Mouse (Mus musculus) midbrain, embryonic 10.5 days (tissue): Measurements from ENCODE around the gene Efna2. TPM values are rescaled to one million over a fixed set of nuclear protein-coding genes. Genes with fewer than 3 reads are reported as not detected.

Experiments
- DNase-seq: peaks from one replicate; pipeline ENCODE4 v3.0.0-alpha.2; 2017; ENCODE audit warnings: low spot score
- H3K27ac ChIP-seq: fragments of 300-500 bp; sonication (generic); replicated peaks from 2 replicates; pipeline ENCODE4 v1.5.1; 2016; ENCODE audit warnings: mild to moderate bottlenecking
- H3K27me3 ChIP-seq: fragments of 300-500 bp; sonication (generic); 2 replicates; pipeline ENCODE4 v1.6.1; 2016; ENCODE audit warnings: low read depth, mild to moderate bottlenecking; ENCODE audit not compliant: poor library complexity, severe bottlenecking
- H3K36me3 ChIP-seq: fragments of 300-500 bp; sonication (generic); 2 replicates; pipeline ENCODE4 v1.6.1; 2016; ENCODE audit warnings: mild to moderate bottlenecking, moderate library complexity
- H3K4me1 ChIP-seq: fragments of 300-500 bp; sonication (generic); 2 replicates; pipeline ENCODE4 v1.6.1; 2016
- H3K4me3 ChIP-seq: fragments of 300-500 bp; sonication (generic); 2 replicates; pipeline ENCODE4 v1.5.1; 2016; ENCODE audit warnings: mild to moderate bottlenecking, moderate library complexity
- H3K9me3 ChIP-seq: fragments of 300-500 bp; sonication (generic); replicated peaks from 2 replicates; pipeline ENCODE4 v1.6.1; 2016; ENCODE audit warnings: mild to moderate bottlenecking
- WGBS: fragments of 180-500 bp; shearing (Covaris S2); methylation state at CpG from one replicate; pipeline ENCODE4 v1.1.7; 2016; 5-methylcytosine and 5-hydroxymethylcytosine counted together
- polyA plus RNA-seq: library from polyadenylated mRNA; unstranded; fragments of >200 nt; fragmentation: Nextera tagmentation; extraction: Ambion mirVana; gene quantifications from 2 replicates; pipeline ENCODE4 v1.2.1, GENCODE M21; 2016

Efna2 gene
- polyA plus RNA-seq, 1 experiment from 2014 or later: 56.6 TPM

DNA sequence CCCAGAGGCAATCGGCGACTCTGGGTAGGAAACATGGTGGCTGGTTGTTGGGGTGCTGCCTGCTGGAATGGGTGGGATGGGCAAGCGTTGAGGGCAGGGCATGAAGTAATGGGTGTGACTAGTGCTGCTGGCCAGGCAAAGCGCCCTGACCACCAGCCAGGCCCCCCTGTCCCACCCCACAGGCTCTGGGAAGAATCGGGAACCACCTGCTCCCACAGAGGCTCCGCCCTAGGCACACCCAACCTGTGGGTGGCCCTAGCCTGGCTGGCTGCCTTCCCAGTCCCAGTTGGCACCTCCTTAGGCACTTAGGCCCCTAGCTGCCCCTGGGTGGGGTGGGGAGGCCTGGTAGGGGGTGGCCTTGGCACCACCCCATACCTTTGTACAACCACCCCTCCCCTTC is 33.4 kb upstream of the Efna2 start:
- DNase-seq: no peak
- Histone ChIP-seq H3K27me3 (no peaks in the 10 kb centered on the region), H3K9me3 (no peaks in the 10 kb centered on the region), H3K4me3 (peak overlapping the region; percentile 84), H3K4me1 (peaks cover 75% of the 10 kb centered on the region), H3K27ac (peak overlapping the region; percentile 100), H3K36me3 (peaks cover 48% of the 10 kb centered on the region)
- WGBS: 86% methylated on average over 6 of the region's 6 CpGs

DNA sequence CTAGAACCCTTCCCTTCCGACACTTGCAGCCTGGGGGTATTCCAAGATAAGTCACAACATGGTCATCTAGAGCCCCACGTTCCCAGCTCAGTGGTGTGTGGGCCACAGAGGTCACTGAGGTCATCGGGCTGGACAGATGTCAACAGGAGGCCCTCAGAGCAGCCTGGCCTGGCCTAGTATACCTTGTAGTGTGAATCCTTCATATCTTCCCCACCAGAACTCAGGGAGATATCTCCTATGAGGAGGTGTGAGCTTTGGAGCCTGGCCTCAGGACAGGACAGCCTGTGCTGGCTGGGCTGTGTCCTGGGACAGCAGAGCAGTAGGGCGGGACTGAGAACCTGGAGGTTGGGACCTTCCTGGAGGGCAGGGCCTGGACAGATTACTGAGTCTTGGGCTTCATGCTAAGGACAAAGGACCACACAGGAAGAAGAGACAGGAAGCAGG is 32.7 kb upstream of the Efna2 start:
- H3K9me3 ChIP-seq: no peaks in the 10 kb centered on the region
- no peaks in the 10 kb centered on the region for H3K27me3 ChIP-seq
- no peak for DNase-seq
- H3K27ac ChIP-seq: peak overlapping the region; percentile 100
- peak overlapping the region; percentile 84; the same call in 1 of the 2 replicates for H3K4me3 ChIP-seq
- peaks cover 55% of the 10 kb centered on the region for H3K36me3 ChIP-seq
- WGBS: 76% methylated on average over 4 of the region's 4 CpGs
- peaks cover 73% of the 10 kb centered on the region for H3K4me1 ChIP-seq

DNA sequence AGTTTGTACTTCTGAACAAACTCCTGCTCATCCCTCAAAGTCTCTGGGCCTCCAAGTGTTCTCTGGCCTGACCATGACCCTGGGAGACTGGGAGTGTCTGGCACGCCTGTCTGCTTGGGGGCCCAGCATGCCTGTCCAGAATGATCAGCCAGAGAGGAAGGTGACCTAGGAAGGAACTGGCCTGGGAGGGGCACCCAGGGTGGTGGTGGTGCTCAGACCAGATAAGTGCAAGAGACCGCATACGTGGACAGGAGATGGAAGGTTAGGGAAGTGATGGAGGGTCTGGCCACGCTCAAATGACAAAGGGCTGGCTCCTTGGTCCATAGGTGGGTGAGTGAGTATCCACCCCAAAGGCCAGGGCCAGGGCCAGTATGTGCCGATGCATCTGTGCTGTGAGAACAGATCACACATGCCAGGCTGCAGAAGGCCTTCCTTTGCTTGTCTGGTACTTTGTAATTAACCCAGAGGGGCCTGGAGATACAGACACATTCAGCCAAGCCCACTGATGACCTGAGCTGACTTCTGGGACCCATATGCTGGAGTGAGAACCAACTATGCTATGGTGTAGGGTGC is 32.0 kb upstream of the Efna2 start:
- DNase-seq: no peak
- H3K4me1 ChIP-seq: peaks cover 73% of the 10 kb centered on the region

DNA sequence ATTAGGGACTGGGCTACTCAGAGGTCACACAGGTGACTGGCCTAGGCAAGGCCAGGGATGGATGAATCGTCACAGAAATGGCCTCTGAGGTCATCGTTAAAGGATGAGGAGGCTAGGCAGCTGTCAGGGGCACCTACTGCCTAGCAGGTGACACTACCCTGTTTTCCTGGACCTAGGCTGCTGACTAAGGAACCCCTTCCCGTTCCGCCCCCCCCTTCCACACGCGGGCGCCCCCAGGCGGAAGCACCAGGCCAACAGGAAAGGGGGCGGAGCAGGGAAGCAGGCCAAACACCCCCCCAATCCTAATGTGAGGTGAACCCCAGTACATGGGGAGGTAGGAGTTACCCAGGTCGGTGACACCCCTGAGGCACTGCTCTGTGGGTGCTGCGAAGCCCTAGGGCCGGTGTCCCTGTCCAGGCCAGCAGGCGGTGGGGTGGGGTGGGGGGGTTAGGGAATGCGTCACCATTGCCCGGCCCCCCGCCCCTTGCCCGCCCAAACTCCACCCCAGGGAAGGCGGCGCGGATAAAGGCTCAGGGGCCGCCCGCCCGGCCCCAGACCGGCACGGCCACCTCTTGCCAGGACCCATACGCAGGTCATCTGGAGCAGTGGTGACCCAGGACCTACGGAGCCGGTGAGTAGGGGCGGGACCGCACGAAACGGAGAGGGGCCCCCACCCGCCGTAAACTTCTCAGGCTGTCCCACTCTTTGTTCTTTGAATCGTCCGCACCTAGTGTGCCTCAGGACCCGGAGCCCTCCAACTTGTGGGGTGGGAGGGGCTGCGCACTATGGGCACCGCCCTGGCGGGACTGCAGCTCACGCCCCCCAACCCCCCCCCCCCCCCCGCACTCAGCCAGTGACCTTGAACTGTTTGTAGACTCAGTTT is 31.3 kb upstream of the Efna2 start, which contains the start of gene Midn:
Gene Midn (plus strand): TSS at position 554 of the 883 bp plus-strand sequence.
- Histone ChIP-seq H3K36me3 (peaks cover 69% of the 10 kb centered on the region), H3K27me3 (no peaks in the 10 kb centered on the region), H3K4me1 (peaks cover 73% of the 10 kb centered on the region), H3K9me3 (no peaks in the 10 kb centered on the region), H3K27ac (peak within 1 kb of the TSS; percentile 100), H3K4me3 (peak within 1 kb of the TSS; percentile 99)
- WGBS: under 1% methylated on average over 40 of the region's 42 CpGs
- DNase-seq: peak; percentile 82

More for the DNA sequence above, 32.0 kb upstream of the Efna2 start:
- H3K4me3 ChIP-seq: peak overlapping the region; percentile 99
- no peaks in the 10 kb centered on the region for H3K9me3 ChIP-seq
- H3K36me3 ChIP-seq: peaks cover 62% of the 10 kb centered on the region
- no peaks in the 10 kb centered on the region for H3K27me3 ChIP-seq
- H3K27ac ChIP-seq: peak overlapping the region; percentile 100
- 77% methylated on average over 5 of the region's 5 CpGs for WGBS

DNA sequence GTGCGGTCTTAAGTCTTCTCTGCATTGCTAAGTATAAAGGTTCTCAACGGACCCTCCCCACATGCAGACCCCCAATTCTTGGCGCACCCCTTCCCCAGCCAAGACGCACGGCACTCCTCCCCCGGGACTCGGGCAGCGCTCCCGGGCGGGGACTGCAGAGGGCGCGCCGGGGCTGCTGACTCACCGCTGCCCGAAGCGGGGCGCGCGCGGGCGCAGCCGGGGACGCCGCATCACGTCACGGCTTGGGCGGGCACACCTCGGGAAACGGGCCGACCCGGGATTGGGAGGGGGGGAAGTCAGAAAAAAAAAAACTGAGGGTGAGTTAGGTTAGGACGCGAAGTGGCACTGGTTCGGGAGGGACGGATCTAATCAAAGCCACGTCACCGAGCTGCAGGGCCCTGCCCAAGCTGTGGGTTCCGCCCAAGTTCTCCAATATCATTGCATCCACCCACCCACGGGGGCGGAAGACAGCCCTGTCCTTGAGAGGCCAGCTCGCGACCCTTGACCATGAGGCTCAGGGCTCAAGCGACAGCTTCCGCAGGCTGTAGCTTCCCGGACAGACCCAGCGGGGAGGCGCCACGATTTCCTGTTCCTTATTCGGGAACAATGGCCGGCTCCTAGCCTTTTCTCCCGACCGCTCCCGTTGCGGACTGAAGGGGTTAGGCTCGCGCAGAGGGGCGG is 30.5 kb upstream of the Efna2 start:
- DNase-seq: peak; percentile 92
- Histone ChIP-seq H3K27me3 (no peaks in the 10 kb centered on the region), H3K4me3 (peak overlapping the region; percentile 99), H3K9me3 (no peaks in the 10 kb centered on the region), H3K4me1 (peaks cover 73% of the 10 kb centered on the region), H3K36me3 (peaks cover 72% of the 10 kb centered on the region), H3K27ac (peak overlapping the region; percentile 100)
- under 1% methylated on average over 57 of the region's 57 CpGs for WGBS

DNA sequence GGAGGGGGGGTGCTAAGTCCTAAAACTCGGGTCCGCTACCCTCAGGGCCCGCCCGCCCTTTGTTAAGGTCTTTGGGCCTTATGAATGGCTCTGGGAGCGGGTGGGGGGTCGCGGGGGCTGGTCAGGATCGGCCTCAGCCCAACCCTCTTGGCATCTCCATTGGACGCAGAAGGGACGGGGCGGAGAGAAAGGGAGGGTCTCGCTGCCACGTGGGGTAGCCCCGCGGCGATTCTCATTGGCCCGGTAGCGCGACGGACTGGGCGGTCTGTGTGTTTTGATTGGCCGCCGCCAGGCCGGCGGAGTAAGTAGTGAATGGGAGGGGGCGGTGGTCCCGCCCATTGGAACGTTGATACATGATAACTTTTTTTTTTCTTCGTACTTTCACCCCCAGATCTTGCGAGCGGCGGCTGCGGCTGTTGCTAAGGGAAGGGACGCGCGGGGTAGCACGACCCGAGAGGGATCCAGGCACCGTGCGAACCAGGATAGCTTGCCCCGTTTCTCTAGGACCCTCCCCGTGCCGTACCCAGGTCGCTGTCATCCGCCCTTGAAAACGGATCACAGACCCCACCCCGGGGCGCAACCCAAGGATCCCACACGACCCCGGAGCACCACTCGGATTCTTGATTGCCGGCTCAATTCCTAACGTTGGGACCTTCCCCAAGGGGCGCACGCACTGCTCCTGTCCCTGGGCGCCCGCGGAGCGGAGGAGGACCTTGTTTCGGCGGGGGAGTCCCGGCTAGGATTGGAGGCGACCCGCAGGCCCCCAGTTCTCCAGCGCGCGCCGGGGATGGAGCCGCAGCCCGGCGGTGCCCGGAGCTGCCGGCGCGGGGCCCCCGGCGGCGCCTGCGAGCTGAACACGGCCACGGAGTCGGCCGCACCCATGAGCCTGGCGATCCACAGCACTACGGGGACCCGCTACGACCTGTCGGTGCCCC is 29.7 kb upstream of the Efna2 start:
- peak; percentile 99 for DNase-seq
- under 1% methylated on average over 88 of the region's 88 CpGs for WGBS
- peak overlapping the region; percentile 100 for H3K27ac ChIP-seq
- H3K27me3 ChIP-seq: no peaks in the 10 kb centered on the region
- peak overlapping the region; percentile 99 for H3K4me3 ChIP-seq
- H3K4me1 ChIP-seq: peaks cover 73% of the 10 kb centered on the region
- no peaks in the 10 kb centered on the region for H3K9me3 ChIP-seq
- peaks cover 72% of the 10 kb centered on the region for H3K36me3 ChIP-seq

DNA sequence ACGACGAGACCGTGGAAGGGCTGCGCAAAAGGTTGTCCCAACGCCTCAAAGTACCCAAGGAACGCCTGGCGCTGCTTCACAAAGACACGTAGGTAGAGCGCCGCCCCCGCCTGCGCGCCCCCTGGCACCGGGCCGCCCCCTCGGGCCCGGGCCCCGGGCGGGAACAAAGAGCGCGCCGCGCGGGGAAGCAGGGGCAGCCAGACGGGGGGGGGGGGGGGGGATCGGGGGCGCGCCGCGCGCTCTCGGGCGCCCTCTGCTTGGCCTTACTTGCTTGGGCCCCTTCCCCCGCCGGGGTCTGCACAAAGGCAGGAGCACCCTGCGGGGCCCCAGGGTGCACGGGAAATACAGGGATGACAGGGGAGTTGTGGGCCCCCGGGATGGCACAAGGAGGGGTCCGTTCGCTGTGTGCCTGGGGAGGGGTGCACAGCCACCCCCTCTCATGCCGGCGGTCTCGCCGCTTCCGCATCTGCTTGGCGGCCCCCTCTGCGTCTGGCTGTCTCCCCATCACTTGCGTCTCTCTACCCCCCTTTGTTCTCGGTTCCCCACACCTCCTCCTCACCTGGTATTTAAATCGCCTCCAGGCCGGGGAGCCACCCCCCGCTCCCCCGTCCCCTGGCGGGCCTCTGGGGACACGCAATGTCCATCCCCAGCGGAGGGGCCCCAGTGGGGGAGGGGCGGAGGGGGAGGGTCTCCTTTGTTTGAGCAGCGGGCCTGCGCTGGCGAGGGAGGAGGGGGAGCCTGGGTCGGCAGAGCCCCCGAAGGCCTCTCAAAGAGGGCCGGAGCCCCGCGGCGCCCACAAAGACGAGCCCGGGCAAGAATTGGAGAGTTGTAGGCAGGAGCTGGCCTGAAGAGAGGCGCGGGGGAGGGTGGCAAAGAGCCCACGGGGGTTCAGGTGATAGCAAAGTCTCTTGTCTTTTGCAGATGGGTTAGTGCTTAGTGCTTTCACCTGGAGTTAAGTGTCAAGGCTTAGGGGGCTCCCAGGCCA is 28.8 kb upstream of the Efna2 start:
- Histone ChIP-seq H3K36me3 (peaks cover 72% of the 10 kb centered on the region), H3K4me3 (peak overlapping the region; percentile 99), H3K9me3 (no peaks in the 10 kb centered on the region), H3K27ac (peak overlapping the region; percentile 100), H3K4me1 (peaks cover 73% of the 10 kb centered on the region), H3K27me3 (no peaks in the 10 kb centered on the region)
- peak; percentile 93 for DNase-seq
- WGBS: under 1% methylated on average over 61 of the region's 71 CpGs

DNA sequence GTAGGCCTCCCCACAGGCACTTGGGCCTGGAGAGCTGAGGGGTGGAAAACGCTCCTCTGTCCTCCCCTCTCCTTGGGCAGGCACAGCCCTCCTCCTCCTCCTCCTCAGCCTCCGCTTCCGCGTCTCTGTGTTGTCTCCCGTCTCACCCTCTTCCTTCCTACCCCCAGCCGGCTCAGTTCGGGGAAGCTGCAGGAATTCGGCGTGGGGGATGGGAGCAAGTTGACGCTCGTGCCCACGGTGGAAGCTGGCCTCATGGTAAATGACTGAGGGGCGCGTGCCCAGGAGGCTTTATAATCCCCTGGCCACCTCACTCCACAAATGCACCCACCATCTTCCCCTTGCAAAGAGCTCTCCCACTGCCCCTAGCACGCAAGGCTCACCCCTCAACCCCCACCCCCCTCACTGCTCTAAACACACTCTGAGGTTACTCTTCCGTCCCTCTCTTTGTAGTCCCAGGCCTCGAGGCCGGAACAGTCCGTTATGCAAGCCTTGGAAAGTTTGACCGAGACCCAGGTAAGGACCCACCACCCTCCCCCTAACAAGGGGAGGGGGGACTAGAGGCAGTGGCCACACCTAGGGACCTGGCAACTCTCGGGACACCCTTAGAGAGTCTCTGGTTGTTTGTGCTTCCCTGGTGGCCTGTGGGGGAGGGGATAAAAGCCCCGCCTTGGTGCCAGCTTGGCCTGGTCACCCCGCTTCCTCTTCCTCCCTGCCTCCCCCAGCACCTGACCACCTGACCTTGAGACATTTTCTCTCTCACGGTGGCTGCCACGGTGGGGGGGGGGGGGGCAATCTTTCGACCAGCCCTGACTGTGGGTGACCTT is 27.9 kb upstream of the Efna2 start:
- peak; percentile 68 for DNase-seq
- Histone ChIP-seq H3K36me3 (peaks cover 72% of the 10 kb centered on the region), H3K4me3 (peak overlapping the region; percentile 99), H3K4me1 (peaks cover 73% of the 10 kb centered on the region), H3K27ac (peak overlapping the region; percentile 100), H3K27me3 (no peaks in the 10 kb centered on the region), H3K9me3 (no peaks in the 10 kb centered on the region)
- 1% methylated on average over 25 of the region's 26 CpGs for WGBS

DNA sequence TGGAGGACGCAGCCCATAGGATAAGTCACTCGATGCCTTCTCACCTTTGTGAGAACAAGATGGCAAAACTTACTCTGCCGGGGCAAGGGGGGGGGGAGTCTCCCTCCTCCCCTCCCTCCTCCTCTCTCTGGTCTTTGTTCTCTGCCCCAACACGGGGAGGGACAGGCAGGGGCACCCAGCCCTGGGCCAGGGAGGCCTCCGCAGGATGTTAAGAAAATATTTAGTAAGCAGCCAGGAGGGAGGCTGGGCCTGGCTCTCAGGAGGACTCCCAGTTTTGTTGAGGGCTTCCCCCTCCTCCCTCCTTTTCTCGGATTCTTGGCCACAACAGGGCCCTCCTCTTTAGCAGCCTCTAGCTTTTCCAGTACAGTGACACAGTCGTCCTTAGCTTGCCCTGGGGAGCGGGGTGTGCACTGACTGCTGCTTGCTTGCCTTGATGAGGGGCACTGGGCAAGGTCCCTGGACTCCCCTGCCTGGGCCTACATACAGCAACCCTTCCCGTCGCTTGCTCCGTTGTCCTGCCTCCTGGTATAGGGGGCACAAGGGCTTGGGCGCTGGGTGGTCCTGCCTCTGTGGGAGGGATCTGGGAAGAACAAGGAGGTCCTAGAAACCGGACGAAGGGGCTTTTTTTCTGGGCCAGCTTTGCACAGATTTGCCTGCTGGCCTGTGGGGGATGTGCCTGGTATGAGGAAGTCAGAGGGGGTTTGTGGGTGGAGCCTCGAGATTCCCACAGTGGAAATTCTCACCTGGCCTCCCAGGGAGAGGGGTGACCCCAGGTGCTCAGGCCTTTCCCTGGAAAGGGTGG is 27.0 kb upstream of the Efna2 start:
- DNase-seq: peak; percentile 44
- H3K9me3 ChIP-seq: no peaks in the 10 kb centered on the region
- peak overlapping the region; percentile 99 for H3K4me3 ChIP-seq
- 10% methylated on average over 15 of the region's 15 CpGs for WGBS
- H3K36me3 ChIP-seq: peaks cover 77% of the 10 kb centered on the region
- H3K27me3 ChIP-seq: no peaks in the 10 kb centered on the region
- peaks cover 73% of the 10 kb centered on the region for H3K4me1 ChIP-seq
- H3K27ac ChIP-seq: peak overlapping the region; percentile 100

DNA sequence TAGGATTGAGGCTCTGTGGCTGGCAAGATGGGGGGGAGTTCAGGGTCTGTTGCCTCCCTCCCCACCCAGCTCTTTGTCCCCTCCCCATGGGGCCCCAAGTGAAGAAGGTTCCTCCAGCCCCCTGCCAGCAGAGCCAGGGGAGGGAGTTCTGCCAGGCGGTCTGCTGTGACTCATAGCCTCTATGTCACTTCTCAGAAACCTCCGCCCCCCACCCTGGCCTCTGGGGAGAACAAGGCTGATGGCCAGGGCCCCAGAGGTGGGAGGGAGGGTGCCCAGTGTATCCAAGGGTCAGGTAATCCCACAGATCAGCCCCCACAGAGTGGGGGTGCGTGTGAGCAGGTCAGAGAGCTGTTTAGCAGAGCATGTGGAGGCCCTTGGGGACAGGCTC is 26.4 kb upstream of the Efna2 start:
- WGBS: 52% methylated on average over 3 of the region's 3 CpGs
- no peaks in the 10 kb centered on the region for H3K9me3 ChIP-seq
- H3K36me3 ChIP-seq: peaks cover 81% of the 10 kb centered on the region
- no peaks in the 10 kb centered on the region for H3K27me3 ChIP-seq
- H3K27ac ChIP-seq: peak overlapping the region; percentile 100
- peaks cover 73% of the 10 kb centered on the region for H3K4me1 ChIP-seq
- no peak for DNase-seq
- H3K4me3 ChIP-seq: peak overlapping the region; percentile 99
